Mouse (Mus musculus) left cerebral cortex, postnatal 4 days (tissue): Measurements from ENCODE around the gene Mthfsl. TPM values are rescaled to one million over a fixed set of nuclear protein-coding genes. Genes with fewer than 3 reads are reported as not detected.
"Not testable (repeated sequence)": the region's sequence is repeated elsewhere in the genome, so short reads cannot be mapped to it uniquely, and the experiment has no call there.

Experiments used
- DNase-seq: peaks from one replicate; pipeline ENCODE4 v3.0.0-alpha.2; 2022
- intact Hi-C: fragments of 180-260 bp; cut with DNase I; formaldehyde crosslinking; loops from one replicate; pipeline ENCODE4 v1.15.1; 2025
- total RNA-seq, 2 experiments: library from RNA; stranded (reverse); gene quantifications; 2 replicates each; pipeline ENCODE4 v1.2.3; 2021

The Mthfsl gene
- 10 to 100 TPM; 30.9 to 33.3 TPM for total RNA-seq

GRCm38 (mm10) chr9:88719989-88720537 is at the start of gene Mthfsl:
Mthfsl (minus strand) TSS chr9:88720296.
- DNase-seq, intact Hi-C loops: not testable (repeated sequence)

- DNase-seq, intact Hi-C loops: not testable (repeated sequence)
Observed at GRCm38 (mm10) chr9:88769470-88769869, 49.4 kb upstream of the Mthfsl start.

GRCm38 (mm10) chr9:88746687-88747086 is 26.6 kb upstream of the Mthfsl start:
- intact Hi-C loops = not testable (repeated sequence)

GRCm38 (mm10) chr9:88746046-88746445 is 25.9 kb upstream of the Mthfsl start:
- intact Hi-C loops, DNase-seq: not testable (repeated sequence)

More at GRCm38 (mm10) chr9:88746687-88747086, 26.6 kb upstream of the Mthfsl start:
- not testable (repeated sequence) for DNase-seq

- intact Hi-C loops, DNase-seq: not testable (repeated sequence)
Observed at GRCm38 (mm10) chr9:88735289-88735688, 15.2 kb upstream of the Mthfsl start.

- DNase-seq, intact Hi-C loops: not testable (repeated sequence)
Observed at GRCm38 (mm10) chr9:88733182-88733581, 13.1 kb upstream of the Mthfsl start.

- intact Hi-C loops, DNase-seq: not testable (repeated sequence)
Observed at GRCm38 (mm10) chr9:88732334-88732733, 12.2 kb upstream of the Mthfsl start.

- intact Hi-C loops = not testable (repeated sequence)
Observed at GRCm38 (mm10) chr9:88731728-88732127, 11.6 kb upstream of the Mthfsl start, which contains the start of gene Bcl2a1d. Bcl2a1d (minus strand) TSS chr9:88731914.

GRCm38 (mm10) chr9:88728311-88728710 is 8.2 kb upstream of the Mthfsl start:
- intact Hi-C loops, DNase-seq: not testable (repeated sequence)

More at GRCm38 (mm10) chr9:88731728-88732127, 11.6 kb upstream of the Mthfsl start, which contains the start of gene Bcl2a1d:
- DNase-seq = not testable (repeated sequence)

- DNase-seq, intact Hi-C loops: not testable (repeated sequence)
Observed at GRCm38 (mm10) chr9:88721628-88722027, 1.5 kb upstream of the Mthfsl start.

GRCm38 (mm10) chr9:88719073-88719921 is 799 bp downstream of the Mthfsl start:
- peak; percentile 16 for DNase-seq
- intact Hi-C loops = not testable (repeated sequence)

GRCm38 (mm10) chr9:88718593-88718992 is 1.5 kb downstream of the Mthfsl start:
- DNase-seq, intact Hi-C loops: not testable (repeated sequence)

- peak; percentile 68 for DNase-seq
- intact Hi-C loops = not testable (repeated sequence)
Observed at GRCm38 (mm10) chr9:88718140-88718539, 2.0 kb downstream of the Mthfsl start.

- intact Hi-C loops, DNase-seq: not testable (repeated sequence)
Observed at GRCm38 (mm10) chr9:88714515-88714914, 5.6 kb downstream of the Mthfsl start.

- DNase-seq, intact Hi-C loops: not testable (repeated sequence)
Observed at GRCm38 (mm10) chr9:88712164-88712749, 7.8 kb downstream of the Mthfsl start.

GRCm38 (mm10) chr9:88710910-88711438 is 9.1 kb downstream of the Mthfsl start:
- DNase-seq, intact Hi-C loops: not testable (repeated sequence)

GRCm38 (mm10) chr9:88710439-88710838 is 9.7 kb downstream of the Mthfsl start:
- intact Hi-C loops = not testable (repeated sequence)

GRCm38 (mm10) chr9:88709794-88710193 is 10.3 kb downstream of the Mthfsl start:
- DNase-seq, intact Hi-C loops: not testable (repeated sequence)

More at GRCm38 (mm10) chr9:88710439-88710838, 9.7 kb downstream of the Mthfsl start:
- DNase-seq = not testable (repeated sequence)

GRCm38 (mm10) chr9:88709304-88709703 is 10.8 kb downstream of the Mthfsl start:
- no peak for DNase-seq
- intact Hi-C loops = no loop called here

- DNase-seq = no peak
- intact Hi-C loops = no loop called here
Observed at GRCm38 (mm10) chr9:88706700-88707099, 13.4 kb downstream of the Mthfsl start.

- DNase-seq, intact Hi-C loops: not testable (repeated sequence)
Observed at GRCm38 (mm10) chr9:88705157-88705556, 14.9 kb downstream of the Mthfsl start.
